Mouse (Mus musculus) large intestine, adult 2 months (tissue): ENCODE measurements around the gene Elk3. TPM values are rescaled to one million over a fixed set of nuclear protein-coding genes. Genes with fewer than 3 reads are reported as not detected.
"Not testable (repeated sequence)": the region's sequence is repeated elsewhere in the genome, so short reads cannot be mapped to it uniquely, and the experiment has no call there.

ENCODE experiments used
- DNase-seq: peaks from one replicate; pipeline ENCODE4 v3.0.0-alpha.2; 2012; ENCODE audit warnings: low read depth, low spot score
- WGBS: fragments of 180-500 bp; shearing (Covaris S2); methylation state at CpG from one replicate; pipeline ENCODE4 v1.1.7; 2018; 5-methylcytosine and 5-hydroxymethylcytosine counted together
- polyA plus RNA-seq: library from polyadenylated mRNA; depleted of rRNA; stranded (reverse); fragments of >200 nt; gene quantifications from 2 replicates; pipeline ENCODE4 v1.2.3, GENCODE M21; 2012; rRNA removed

Elk3 gene
- 10.5 and 11.6 TPM in 2 replicates for polyA plus RNA-seq

- WGBS, result 2% methylated on average over 53 of the region's 53 CpGs
- DNase-seq, result no peak
Observed at GRCm38 (mm10) chr10:93310721-93311411, at the start of gene Elk3. Gene Elk3 (minus strand): TSS chr10:93311135.

DNA sequence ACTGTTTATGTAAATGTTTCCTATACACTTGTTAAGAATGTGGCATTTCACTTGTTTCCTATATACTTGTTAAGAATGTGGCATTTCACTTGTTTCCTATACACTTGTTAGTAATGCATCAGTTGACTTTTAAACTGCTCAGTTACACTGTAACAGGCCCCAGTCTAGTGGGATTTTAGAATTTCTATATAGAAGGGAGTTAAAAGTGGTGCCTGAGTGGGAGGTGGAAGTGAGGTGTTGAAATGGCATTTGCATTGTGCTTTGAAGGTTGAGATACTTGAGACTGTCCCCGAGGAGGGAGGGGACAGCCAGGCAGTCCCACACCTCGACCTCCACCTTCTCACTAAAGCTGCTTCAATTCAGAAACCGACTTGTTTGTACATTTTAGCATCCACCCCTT lies 49.7 kb upstream of the Elk3 start:
- 28% methylated on average over 3 of the region's 3 CpGs for WGBS
- no peak for DNase-seq

DNA sequence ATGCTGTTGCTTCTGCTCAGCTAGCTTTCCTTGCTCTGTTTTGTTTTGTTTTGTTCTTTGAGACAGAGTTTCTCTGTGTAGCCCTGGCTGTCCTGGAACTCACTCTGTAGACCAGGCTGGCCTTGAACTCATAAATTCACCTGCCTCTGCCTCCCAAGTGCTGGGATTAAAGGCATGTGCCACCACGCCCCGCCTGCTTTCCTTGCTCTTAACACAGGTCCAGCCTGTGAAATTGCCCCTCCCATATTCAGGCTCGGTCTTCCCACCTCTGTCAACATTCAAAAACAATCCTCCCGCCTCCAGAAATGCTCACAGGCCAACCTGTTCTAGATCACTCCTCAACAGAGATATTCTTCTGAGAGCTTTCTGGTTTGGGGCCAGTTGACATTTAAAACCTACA lies 49.3 kb upstream of the Elk3 start:
- not testable (repeated sequence) for DNase-seq
- 42% methylated on average over 4 of the region's 4 CpGs for WGBS

DNA sequence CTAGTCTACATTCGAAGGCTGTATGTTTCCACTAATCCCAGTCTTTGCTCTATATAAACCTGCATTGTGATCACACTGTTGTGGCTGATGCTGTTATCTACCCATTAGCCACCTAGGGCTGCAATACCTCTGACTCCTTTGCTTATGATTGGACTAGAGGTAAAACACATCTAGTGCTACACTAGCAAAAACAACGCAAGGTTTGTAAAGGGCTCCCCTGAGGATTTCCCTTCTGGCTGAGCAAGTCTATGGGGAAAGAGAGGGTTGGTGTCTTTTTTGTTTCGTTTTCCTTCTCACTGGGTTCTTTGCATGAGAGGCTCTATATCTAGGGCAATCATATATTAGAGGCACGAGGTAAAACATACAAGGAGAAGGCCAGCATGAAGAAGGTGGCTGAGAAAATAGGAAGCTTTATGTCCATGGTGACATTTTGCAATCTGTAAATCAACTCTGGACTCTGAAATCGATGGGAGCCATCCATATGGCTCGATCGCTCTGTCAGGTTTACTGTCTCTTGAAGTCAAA lies 48.5 kb upstream of the Elk3 start:
- 79% methylated on average over 7 of the region's 7 CpGs for WGBS
- no peak for DNase-seq

DNA sequence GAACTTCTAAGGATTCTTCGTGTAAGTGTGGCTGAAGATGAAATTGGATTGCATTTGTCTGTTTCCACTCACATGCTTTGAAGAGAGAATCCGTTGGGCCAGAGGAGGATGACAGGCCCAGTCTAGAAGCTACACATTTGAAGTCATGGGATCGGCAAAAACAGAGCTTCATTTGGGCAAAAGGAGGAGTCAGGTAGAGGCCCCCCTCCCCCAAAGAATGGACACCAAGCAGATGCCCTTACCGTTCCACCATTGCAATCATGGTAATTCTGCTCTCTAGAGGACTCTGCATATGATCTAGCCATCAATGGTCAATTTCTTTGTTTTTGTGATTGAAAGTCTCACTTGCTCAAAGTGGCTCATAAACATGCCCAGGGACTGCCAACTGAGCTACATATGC lies 47.9 kb upstream of the Elk3 start:
- WGBS, result 89% methylated on average over 4 of the region's 4 CpGs
- DNase-seq, result no peak

DNA sequence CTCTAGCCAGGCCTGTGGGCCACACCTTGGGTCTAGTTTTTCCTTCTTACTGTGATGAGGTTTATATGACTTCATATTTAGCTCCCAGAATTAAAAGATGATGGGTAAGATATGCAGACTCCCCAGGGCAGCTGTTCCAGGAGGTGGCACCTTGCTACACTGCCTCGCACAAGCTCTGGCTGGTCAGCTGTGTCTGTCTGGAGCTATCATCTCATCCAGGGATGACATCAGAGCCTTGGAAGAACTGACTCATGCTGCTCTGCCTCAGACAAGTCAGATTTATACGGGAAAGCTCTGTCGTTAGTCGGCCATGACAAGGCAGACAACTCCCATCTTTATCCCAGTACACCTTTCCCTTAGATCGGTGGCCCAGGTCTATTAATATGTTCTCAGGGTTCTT lies 46.2 kb upstream of the Elk3 start:
- no peak for DNase-seq
- WGBS, result 86% methylated on average over 5 of the region's 5 CpGs

GRCm38 (mm10) chr10:93356122-93356521 lies 45.2 kb upstream of the Elk3 start:
- 81% methylated on average over 9 of the region's 9 CpGs for WGBS

GRCm38 (mm10) chr10:93355276-93355927 lies 44.5 kb upstream of the Elk3 start:
- WGBS, result 57% methylated on average over 8 of the region's 8 CpGs
- DNase-seq, result no peak

More at GRCm38 (mm10) chr10:93356122-93356521, 45.2 kb upstream of the Elk3 start:
- no peak for DNase-seq

GRCm38 (mm10) chr10:93353545-93354326 lies 42.8 kb upstream of the Elk3 start:
- no peak for DNase-seq
- 87% methylated on average over 10 of the region's 10 CpGs for WGBS

DNA sequence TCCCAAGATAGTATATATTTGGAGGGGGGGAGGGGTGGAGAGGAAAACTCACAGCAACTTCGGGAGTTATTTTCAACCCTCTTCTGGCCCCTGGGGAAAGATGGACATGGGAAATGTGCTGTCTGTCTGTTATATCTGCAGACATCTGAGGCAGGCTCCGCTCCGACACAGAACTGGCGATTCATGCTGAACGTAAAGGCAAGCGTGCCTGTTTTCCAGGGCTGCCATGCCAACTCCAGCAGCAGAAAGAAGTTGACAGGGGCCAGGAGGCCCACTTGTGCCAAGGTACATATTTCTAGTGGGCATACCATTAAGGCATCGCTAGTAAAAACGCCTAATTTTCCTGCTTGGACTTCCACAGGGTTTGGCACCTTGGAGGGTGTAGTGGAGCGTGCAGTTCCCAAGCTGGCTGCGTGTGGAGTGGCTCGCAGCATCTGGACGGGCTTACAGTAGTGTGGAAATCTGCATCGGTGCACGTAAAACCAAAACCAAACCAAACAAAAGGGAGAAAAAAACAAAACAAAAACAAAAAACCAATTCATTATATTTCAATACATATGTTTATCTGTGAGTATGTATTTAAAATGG lies 37.1 kb upstream of the Elk3 start:
- WGBS, result 69% methylated on average over 14 of the region's 14 CpGs
- DNase-seq, result no peak

- no peak for DNase-seq
- 53% methylated on average over 7 of the region's 7 CpGs for WGBS
Observed at GRCm38 (mm10) chr10:93347387-93347786, 36.5 kb upstream of the Elk3 start.

DNA sequence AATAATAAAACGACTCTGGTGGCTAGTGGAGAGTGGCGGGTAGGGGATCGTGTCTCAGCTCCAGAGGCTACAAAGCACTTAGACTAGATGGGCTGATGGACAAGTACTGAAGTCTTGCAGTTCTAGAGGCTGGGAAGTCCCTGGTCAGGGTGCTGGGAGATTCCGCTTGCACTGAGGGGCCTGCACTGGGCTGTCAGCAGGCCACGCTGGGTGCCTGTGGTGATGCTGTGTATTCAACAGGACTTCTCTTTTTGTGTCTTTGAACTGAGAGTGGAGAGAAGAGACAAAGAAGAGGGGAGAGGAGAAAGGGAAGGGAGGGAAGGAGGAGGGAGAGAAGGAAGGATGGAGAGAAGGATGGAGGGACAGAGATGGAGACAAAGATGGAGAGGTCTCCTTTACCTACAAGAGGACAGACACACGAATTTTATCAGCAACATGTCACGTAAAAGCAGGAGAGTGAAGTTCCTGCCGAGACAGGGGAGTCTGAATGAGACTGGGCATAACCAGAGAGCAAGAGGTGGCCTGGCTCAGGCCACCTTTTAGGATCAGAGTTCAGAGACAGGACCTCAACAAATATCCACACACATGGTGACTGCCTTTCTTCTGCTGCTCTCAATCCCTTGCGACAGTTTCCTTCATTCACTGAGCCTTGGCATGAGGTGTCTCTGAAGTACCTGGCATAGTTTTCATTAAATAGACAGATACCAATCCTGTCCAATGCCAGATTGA lies 35.4 kb upstream of the Elk3 start:
- no peak for DNase-seq
- 74% methylated on average over 9 of the region's 9 CpGs for WGBS

DNA sequence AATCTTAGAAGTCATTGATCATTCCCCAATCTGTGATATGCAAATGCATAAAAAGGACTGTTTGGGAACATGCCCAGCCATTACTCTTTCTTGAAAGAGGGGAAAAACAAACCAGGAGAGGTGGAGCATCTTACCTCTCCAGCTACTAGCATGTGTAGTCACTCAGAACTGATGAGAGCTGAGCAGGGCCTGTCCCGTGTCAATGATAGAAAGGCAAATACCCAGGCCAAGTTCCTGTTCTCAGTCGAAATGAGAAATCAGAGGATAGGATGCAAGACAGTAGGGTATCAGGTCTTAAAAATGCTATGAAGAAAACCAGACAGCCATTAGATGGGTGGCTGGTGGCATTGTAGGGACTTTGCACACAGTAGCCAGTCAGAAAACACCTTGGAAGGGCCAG lies 34.6 kb upstream of the Elk3 start:
- WGBS, result 64% methylated on average over 2 of the region's 2 CpGs

GRCm38 (mm10) chr10:93343469-93343868 lies 32.5 kb upstream of the Elk3 start:
- DNase-seq, result no peak
- 66% methylated on average over 6 of the region's 6 CpGs for WGBS

More for the DNA sequence above, 34.6 kb upstream of the Elk3 start:
- DNase-seq, result no peak

DNA sequence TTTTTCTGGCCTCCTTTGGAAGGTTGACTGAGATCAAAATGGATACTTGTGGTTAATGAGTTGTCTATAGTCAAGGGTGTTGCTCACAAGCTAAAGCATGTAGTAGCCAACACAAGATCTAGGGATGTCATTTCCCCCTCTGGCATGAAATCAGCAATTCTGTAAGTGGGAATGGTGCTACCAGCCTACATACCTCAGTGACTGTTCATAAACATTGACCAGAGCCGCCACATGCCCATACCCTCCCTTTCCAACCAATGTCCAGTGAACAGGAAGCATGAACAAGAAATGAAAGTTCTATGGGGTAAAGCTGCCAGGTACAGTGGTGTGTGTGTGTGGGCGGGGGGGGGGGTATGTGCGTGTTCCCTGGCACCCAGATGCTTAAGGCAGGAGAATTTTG lies 32.1 kb upstream of the Elk3 start:
- 92% methylated on average over 3 of the region's 3 CpGs for WGBS
- DNase-seq, result no peak

DNA sequence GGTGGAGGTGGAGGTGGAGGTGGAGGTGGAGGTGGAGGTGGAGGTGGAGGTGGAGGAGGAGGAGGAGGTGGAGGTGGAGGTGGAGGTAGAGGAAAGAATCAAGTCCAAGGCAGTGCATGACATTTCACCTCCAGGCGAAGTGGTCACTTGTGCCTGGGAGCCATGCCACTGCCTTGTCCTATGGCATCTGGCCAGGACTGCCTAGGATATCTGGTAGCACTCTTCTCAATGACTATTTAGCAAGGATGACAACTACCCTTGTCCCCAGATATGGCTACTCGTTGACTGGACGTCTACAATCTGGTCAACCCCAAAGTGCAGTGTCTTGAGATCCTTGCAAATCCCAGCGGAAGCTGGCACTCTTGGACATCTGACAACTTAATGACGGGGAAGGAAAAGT lies 27.6 kb upstream of the Elk3 start:
- WGBS, result 85% methylated on average over 5 of the region's 5 CpGs
- no peak for DNase-seq

- WGBS, result 54% methylated on average over 6 of the region's 6 CpGs
- DNase-seq, result no peak
Observed at GRCm38 (mm10) chr10:93336462-93336931, 25.6 kb upstream of the Elk3 start.

DNA sequence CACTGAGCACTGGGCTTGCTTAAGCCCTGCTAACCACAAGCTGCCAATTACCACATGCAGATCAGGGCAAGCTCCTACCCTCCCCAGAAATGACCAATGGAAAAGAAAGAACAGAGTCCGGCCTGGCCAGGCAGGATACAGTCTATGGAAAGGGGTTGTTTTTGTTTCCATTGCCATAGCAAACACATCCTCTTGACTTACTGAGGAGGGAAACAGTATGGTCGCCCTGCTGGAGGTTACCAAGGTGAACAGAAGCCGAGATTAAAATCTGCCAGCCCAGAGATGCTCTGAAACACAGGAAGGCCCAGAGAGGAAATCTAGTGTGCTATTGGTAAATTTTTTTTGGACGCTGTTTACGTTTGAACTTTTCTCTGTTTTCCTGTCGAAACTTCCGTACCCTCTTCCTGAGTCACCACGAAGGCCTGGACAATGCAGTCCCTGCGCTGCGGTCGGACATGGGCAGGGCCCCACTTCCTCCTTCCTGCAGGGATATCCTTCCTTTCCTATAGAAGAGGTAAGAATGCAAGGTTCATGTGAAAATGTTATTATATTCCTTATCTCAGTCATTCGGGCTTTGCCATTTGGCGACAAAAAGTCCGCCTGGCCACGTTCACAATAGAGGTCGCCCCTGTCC lies 25.0 kb upstream of the Elk3 start:
- DNase-seq, result no peak
- 70% methylated on average over 16 of the region's 16 CpGs for WGBS

DNA sequence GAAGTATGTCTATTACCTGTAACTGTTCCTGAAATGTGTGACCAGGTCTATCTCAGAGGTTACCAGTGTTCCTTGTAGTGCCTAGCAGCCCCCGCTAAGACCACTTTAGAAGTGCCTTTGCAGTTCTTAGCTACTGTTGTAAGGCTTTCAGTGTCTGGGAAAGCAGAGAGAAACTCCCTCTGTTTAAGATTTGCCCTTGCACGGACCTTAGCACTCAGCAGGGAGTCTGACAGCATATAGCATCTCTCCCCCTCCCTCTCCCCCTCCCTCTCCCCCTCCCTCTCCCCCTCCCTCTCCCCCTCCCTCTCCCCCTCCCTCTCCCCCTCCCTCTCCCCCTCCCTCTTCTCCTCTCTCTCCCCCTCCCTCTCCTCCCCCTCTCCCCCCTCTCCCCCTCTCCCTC lies 24.1 kb upstream of the Elk3 start:
- 54% methylated on average over 2 of the region's 2 CpGs for WGBS
- no peak for DNase-seq
